Mouse (Mus musculus): ENCODE results near the gene Gpx4.
"Not testable (repeated sequence)": the region's sequence is repeated elsewhere in the genome, so short reads cannot be mapped to it uniquely, and the experiment has no call there.

The Gpx4 gene

GRCm38 (mm10) chr10:80048834-80049233, 1.9 kb downstream of the Gpx4 start:
- in situ Hi-C loops (cut with MboI, MseI), result no loop called here

DNA sequence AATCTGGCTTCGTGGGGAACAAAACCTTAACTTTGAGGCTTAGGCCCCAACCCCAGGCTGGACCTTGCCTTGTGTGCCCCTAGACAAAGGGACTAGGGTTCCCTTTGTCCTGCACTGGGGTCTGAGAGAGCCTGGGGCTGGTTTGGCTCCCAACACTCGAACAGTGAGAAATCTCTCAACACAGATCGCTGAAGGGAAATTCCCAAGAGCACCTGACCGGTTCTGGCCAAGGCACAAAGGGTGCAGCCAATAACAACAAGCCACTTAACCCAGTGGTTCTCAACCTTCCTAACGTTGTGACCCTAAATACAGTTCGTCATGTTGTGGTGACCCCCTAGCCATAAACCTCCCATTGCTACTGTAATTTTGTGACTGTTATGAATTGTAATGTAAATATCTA, 3.3 kb downstream of the Gpx4 start:
- in situ Hi-C loops (cut with MboI, MseI), result no loop called here

- in situ Hi-C loops (cut with MboI, MseI), result no loop called here
Measured at GRCm38 (mm10) chr10:80050885-80051617, 4.1 kb downstream of the Gpx4 start.

DNA sequence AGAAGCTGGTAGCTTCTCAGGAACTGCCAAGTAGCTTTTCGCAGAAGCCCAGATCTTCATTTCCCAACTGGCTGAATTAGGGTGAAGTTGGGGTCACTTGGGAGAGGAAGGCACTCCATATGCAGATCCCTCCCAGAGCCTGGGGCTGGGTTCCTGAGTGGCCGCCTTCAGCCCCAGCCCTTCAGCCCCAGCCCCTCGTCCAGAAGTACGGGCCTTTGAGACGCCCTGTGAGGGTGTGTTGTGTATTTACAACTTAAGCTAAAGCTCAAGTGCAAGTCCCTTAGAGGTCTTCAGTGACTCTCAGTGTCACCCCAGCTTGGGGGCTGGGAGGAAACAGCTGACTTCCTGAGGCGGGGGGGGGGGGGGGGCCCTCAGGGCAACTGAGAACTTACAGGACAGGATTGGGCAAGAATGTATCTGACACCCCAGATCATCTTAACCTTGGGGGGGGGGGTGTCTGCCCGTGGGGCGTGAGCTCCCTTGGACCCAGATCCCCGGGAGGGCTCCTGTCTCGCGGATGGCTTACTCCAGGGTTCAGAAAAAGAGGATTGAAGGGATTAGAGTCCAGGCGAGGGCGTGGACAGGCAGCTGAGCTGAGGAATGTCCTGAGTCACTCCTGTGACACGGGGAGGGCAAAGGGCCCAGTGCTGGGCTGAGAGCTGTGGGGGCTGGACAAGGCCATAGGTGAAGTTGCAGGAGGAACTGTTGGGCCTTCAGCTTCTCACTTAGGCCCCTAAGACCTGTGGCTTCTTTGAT, 4.8 kb downstream of the Gpx4 start:
- in situ Hi-C loops (cut with MboI, MseI), result no loop called here

DNA sequence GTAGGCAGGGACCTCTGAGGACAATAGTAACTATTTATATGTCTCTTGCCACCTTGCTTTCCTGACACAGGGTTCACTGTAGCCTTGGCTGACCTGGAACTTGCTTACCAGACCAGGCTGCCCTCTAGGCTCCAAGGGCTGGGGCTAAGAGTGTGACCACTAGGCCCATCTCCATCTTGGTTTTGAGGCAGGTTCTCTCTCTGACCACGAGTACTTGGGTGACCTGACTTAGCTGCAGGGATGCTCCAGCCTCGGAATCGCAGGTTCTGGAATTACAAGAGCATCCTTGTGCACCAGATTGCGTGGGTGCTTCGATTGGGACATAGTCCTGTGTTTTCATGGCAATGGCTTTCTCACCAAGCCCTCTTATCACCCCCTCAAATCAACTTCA, 5.4 kb downstream of the Gpx4 start:
- in situ Hi-C loops (cut with MboI, MseI), result no loop called here

DNA sequence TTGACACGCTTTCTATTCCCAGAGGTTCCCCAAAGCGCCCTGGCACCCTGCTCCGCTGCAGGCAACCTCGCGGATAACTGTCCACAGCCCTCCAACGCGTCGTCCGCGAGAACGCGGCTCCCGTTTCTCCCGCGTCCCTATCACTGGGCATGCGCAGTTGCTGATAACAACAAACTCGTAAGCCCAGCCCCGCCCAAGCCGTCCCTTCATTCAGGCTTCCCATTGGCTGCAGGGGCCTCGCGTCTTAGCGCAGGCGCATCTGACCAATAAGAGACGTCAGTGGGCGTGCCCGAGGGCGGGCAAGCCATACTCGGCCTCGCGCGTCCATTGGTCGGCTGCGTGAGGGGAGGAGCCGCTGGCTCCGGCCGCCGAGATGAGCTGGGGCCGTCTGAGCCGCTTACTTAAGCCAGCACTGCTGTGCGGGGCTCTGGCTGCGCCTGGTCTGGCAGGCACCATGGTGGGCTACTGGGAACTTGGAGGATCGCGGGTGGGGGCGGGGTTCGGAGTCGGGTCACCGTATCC, 6.4 kb downstream of the Gpx4 start:
- in situ Hi-C loops (cut with MboI, MseI), result no loop called here

- in situ Hi-C loops (cut with MboI, MseI), result no loop called here
Measured at GRCm38 (mm10) chr10:80053831-80054815, 7.2 kb downstream of the Gpx4 start.

GRCm38 (mm10) chr10:80054911-80055310, 7.9 kb downstream of the Gpx4 start:
- in situ Hi-C loops (cut with MboI, MseI), result not testable (repeated sequence)

GRCm38 (mm10) chr10:80055364-80055763, 8.4 kb downstream of the Gpx4 start:
- in situ Hi-C loops (cut with MboI, MseI), result no loop called here

- in situ Hi-C loops (cut with MboI, MseI), result no loop called here
Measured at GRCm38 (mm10) chr10:80055891-80056290, 8.9 kb downstream of the Gpx4 start.

DNA sequence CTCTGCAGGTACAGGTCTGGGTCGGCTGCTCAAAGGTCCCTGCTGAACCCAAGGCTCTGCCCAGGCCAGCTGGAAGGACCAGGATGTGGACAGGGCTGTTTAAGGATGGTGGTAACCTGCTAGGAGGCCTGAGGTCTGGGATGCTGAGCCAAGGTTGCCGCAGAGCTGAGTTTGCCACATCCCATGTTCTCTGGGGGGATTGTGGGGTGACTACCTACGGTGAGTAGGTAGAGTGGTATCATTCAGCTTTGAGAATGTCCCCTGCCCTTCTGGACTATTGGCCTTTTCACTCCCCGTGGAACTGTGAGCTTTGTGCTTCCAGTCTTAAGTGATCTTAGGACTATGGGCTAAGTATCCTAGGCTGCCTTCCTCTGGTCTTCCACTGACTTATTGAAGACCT, 9.5 kb downstream of the Gpx4 start:
- in situ Hi-C loops (cut with MboI, MseI), result no loop called here

DNA sequence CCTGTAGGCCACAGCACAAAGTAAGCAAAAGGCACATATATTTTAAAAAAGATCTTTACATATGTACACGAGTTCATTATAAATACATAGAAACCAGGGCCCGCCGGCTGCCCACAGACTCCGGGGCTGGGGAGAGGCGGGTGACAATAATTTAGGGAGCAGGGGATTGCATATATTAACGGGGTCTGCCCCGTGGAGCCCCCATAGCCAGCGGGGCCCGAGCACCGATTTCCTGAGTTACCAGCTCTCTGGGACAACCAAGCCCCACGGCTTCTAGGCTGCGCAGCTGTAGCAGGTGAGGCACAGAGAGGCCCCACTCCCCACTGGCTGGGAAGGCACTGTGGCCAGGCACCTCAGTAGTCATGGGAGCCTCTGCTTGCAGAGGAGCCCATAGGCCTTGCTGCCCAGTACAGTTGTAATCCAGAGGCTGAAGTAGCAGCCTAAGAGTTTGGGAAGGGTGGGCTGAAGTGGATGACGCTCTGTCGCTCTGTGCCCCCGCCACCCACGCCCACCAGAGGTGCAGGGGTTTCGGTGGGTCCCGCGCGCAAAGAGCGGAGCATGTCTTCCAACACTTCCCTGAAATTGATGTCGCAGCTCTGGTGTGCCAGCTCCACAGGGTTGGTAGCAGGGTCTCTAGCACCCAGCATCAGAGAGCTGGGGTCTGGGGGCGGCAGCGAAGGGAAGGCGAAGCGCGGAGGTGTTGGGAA, 10.2 kb downstream of the Gpx4 start:
- in situ Hi-C loops (cut with MboI, MseI), result no loop called here

- in situ Hi-C loops (cut with MboI, MseI), result no loop called here
Measured at GRCm38 (mm10) chr10:80057683-80058326, 10.8 kb downstream of the Gpx4 start.

DNA sequence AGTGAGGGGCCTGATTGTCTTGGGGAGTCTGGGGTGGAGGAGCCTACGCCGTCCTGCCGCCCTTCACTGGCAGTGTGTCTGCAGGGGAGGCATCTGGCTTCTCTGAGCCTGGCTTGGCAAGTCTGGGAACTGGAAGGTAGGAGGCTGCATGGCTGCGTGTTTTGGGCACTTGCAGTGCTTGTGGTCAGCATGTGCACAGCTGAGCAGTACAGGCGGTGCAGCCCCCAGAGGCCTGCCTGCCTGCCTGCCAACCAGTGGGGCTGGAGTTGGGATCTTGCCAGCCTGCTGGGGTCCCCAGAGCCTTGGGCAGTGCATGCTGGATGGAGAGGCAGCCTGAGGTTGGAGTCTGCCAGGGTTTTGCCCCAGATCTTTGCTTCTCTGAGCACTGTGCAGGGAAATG, 16.1 kb downstream of the Gpx4 start:
- in situ Hi-C loops (cut with MboI, MseI), result no loop called here

- in situ Hi-C loops (cut with MboI, MseI), result no loop called here
Measured at GRCm38 (mm10) chr10:80063877-80064650, 17.1 kb downstream of the Gpx4 start.

- in situ Hi-C loops (cut with MboI, MseI), result no loop called here
Measured at GRCm38 (mm10) chr10:80069251-80069650, 22.3 kb downstream of the Gpx4 start.

GRCm38 (mm10) chr10:80069948-80070450, 23.0 kb downstream of the Gpx4 start:
- in situ Hi-C loops (cut with MboI, MseI), result no loop called here

GRCm38 (mm10) chr10:80070837-80071515, 24.0 kb downstream of the Gpx4 start:
- in situ Hi-C loops (cut with MboI, MseI), result no loop called here

- in situ Hi-C loops (cut with MboI, MseI), result no loop called here
Measured at GRCm38 (mm10) chr10:80071516-80071900, 24.5 kb downstream of the Gpx4 start.

Data from T-helper 2 cell (primary cell).